Mouse (Mus musculus) midbrain, postnatal 0 days (tissue): ENCODE data around the gene Kbtbd12. TPM values are rescaled to one million over a fixed set of nuclear protein-coding genes. Genes with fewer than 3 reads are reported as not detected.

Source experiments
- ATAC-seq: fragments of 200-750 bp; cut with Nextera tagmentation; 2 replicates; pipeline ENCODE4 v1.8.0; 2017; ENCODE audit warnings: moderate number of reproducible peaks, mild to moderate bottlenecking, moderate TSS enrichment, moderate library complexity; ENCODE audit not compliant: low FRiP score
- DNase-seq: peaks from one replicate; pipeline ENCODE4 v3.0.0-alpha.2; 2015; ENCODE audit warnings: low spot score
- H3K27ac ChIP-seq: fragments of 300-500 bp; sonication (generic); 2 replicates; pipeline ENCODE4 v1.5.1; 2014; ENCODE audit warnings: low read depth, mild to moderate bottlenecking, low read length, mixed read lengths
- H3K27me3 ChIP-seq: fragments of 300-500 bp; sonication (generic); 2 replicates; pipeline ENCODE4 v1.6.1; 2014; ENCODE audit warnings: low read length, control low read depth, mixed read lengths; ENCODE audit not compliant: insufficient read depth
- H3K36me3 ChIP-seq: fragments of 300-500 bp; sonication (generic); 2 replicates; pipeline ENCODE4 v1.6.1; 2014; ENCODE audit warnings: low read length, control low read depth, mixed read lengths; ENCODE audit not compliant: insufficient read depth
- H3K4me1 ChIP-seq: fragments of 300-500 bp; sonication (generic); 2 replicates; pipeline ENCODE4 v1.6.1; 2014; ENCODE audit warnings: mild to moderate bottlenecking, control low read depth, antibody characterized with exemption, low read length, mixed read lengths; ENCODE audit not compliant: insufficient read depth
- H3K4me2 ChIP-seq: fragments of 300-500 bp; sonication (generic); 2 replicates; pipeline ENCODE4 v1.6.1; 2014; ENCODE audit warnings: low read depth, mild to moderate bottlenecking, low read length, mixed read lengths; ENCODE audit not compliant: poor library complexity, severe bottlenecking
- H3K4me3 ChIP-seq: fragments of 300-500 bp; sonication (generic); 2 replicates; pipeline ENCODE4 v1.5.1; 2014; ENCODE audit warnings: low read depth, mild to moderate bottlenecking, low read length, moderate library complexity
- H3K9ac ChIP-seq: fragments of 300-500 bp; sonication (generic); replicated peaks from 2 replicates; pipeline ENCODE4 v1.6.1; 2014; ENCODE audit warnings: mild to moderate bottlenecking, low read length, moderate library complexity, mixed read lengths; ENCODE audit not compliant: poor library complexity, severe bottlenecking
- H3K9me3 ChIP-seq: fragments of 300-500 bp; sonication (generic); 2 replicates; pipeline ENCODE4 v1.6.1; 2016; ENCODE audit warnings: low read length, control low read depth
- CTCF ChIP-seq: IDR thresholded peaks from 2 replicates; pipeline ENCODE4 v1.5.1; 2016; ENCODE audit warnings: antibody characterized with exemption, mild to moderate bottlenecking
- WGBS: fragments of 180-500 bp; shearing (Covaris S2); extraction: QIAGEN DNeasy Blood & Tissue Kit; methylation state at CpG from one replicate; pipeline ENCODE4 v1.1.7; 2014; 5-methylcytosine and 5-hydroxymethylcytosine counted together
- polyA plus RNA-seq: library from polyadenylated mRNA; unstranded; fragments of >200 nt; fragmentation: Nextera tagmentation; extraction: Ambion mirVana; gene quantifications from 2 replicates; pipeline ENCODE4 v1.2.1, GENCODE M21; 2015
- total RNA-seq: library from RNA; depleted of rRNA; stranded (reverse); fragments of >200 nt; gene quantifications from 2 replicates; pipeline ENCODE4 v1.2.3, GENCODE M21; 2014; rRNA removed

The Kbtbd12 gene
- total and polyA plus RNA-seq, 2 experiments from 2014 or later: 0.16 to 0.25 TPM

DNA sequence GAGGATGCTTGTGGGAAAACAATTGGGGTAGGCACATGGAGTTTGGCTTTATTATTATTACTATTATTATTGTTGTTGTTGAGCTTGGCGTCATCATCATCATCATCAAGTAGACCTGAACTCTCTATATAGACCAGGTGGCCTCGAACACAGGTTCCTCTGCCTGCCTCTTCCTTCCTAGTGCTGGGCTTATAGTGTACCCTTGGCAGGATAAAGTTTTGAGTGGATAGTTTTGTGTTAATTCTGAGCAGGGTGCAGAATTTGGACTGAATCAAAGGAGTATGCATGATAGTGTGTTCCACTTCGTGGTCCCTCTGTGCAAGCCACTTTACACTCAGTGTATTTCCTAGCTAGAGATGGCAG is 137.4 kb downstream of the Kbtbd12 start:
- Histone ChIP-seq H3K27me3 (no peaks in the 10 kb centered on the region), H3K4me3 (peak overlapping the region; percentile 56), H3K36me3 (peaks cover 39% of the 10 kb centered on the region), H3K27ac (no peak overlapping the region), H3K9ac (peak overlapping the region; percentile 64; the same call in 1 of the 2 replicates), H3K4me1 (no peaks in the 10 kb centered on the region), H3K9me3 (no peaks in the 10 kb centered on the region), H3K4me2 (peak overlapping the region; percentile 95)
- ATAC-seq (peak; percentile 7; the same call in 1 of the 2 replicates), DNase-seq (no peak)
- TF ChIP-seq CTCF: no peak
- WGBS: 4% methylated on average over 3 of the region's 3 CpGs

DNA sequence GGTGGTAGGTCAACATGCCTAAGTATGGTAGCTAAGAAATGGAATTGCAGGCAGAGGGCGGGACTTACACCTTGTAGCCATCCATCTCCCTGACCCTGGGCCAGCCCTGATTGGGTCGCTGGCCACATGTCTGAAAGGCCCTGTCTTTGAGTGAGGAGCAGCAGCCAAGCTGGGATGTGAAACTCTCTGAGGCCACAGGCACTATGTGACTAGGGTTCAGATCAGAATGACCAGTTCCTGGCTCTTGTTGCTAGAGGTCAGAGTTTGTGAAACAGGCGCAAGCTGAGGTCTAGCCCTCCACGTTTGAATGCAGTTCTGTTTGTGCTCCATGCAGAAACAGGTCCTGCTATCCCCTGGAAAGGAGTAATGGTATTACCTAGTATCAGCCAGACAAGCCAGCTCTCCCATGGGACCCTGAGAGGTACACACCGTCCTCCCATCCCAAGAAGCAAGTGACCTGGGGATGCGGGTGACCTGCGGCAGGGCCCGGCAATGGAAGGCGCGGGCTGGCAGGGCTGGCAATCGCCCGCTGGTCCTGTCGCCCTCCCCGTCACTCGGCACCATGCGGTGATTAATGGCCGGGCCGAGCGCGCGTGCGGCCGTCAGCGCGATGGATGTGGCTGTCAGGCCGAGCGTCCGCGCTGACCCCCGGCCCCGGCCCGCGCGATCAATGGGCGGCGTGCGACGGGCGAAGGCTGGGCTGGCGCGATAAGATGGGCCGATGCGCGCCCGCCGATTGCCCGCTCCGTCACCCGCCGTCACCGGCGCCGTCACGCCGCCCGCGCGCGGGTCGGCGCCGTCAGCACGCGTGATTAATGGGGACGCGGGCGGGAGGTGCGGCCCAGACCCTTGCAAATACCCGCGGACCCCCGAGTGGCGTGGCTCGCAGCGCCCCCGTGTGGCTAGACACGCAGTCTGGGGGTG is 138.0 kb downstream of the Kbtbd12 start:
- no peaks in the 10 kb centered on the region for H3K4me1 ChIP-seq
- H3K27ac ChIP-seq: peak overlapping the region; percentile 73
- H3K36me3 ChIP-seq: peaks cover 33% of the 10 kb centered on the region
- WGBS: 2% methylated on average over 75 of the region's 76 CpGs
- ATAC-seq (peak; percentile 84), DNase-seq (peak; percentile 78)
- H3K9ac ChIP-seq: peak overlapping the region; percentile 64
- TF ChIP-seq CTCF: peak; percentile 87
- H3K4me2 ChIP-seq: peak overlapping the region; percentile 95
- no peaks in the 10 kb centered on the region for H3K27me3 ChIP-seq
- H3K4me3 ChIP-seq: peak overlapping the region; percentile 56
- no peaks in the 10 kb centered on the region for H3K9me3 ChIP-seq

Other genes starting within 250 kb of the Kbtbd12 start
- gene Eefsec, start 191.4 kb downstream of the Kbtbd12 start, total RNA-seq: 23.7 and 26.8 TPM in 2 replicates
- gene Eefsec, start 191.4 kb downstream of the Kbtbd12 start, polyA plus RNA-seq: 24.4 and 27.8 TPM in 2 replicates
- 34.5 and 42.9 TPM in 2 replicates for gene Ruvbl1, start 172.5 kb downstream of the Kbtbd12 start, total RNA-seq
- gene Ruvbl1, start 172.5 kb downstream of the Kbtbd12 start, polyA plus RNA-seq: 67.6 and 73.5 TPM in 2 replicates
- gene Sec61a1, start 119.0 kb downstream of the Kbtbd12 start, total RNA-seq: 192 and 199 TPM in 2 replicates
- 131 TPM in 2 replicates for gene Sec61a1, start 119.0 kb downstream of the Kbtbd12 start, polyA plus RNA-seq
- 48.7 and 50.6 TPM in 2 replicates for gene Mgll, start 86.5 kb upstream of the Kbtbd12 start, total RNA-seq
- gene Mgll, start 86.5 kb upstream of the Kbtbd12 start, polyA plus RNA-seq: 62.3 and 75.3 TPM in 2 replicates
- gene Abtb1, start 204.0 kb upstream of the Kbtbd12 start, total RNA-seq: 60.2 and 65.7 TPM in 2 replicates
- gene Abtb1, start 204.0 kb upstream of the Kbtbd12 start, polyA plus RNA-seq: 29.2 and 34.9 TPM in 2 replicates
- 883 and 1,011 TPM in 2 replicates for gene Podxl2, start 237.1 kb upstream of the Kbtbd12 start, total RNA-seq
- 727 and 776 TPM in 2 replicates for gene Podxl2, start 237.1 kb upstream of the Kbtbd12 start, polyA plus RNA-seq